Mouse (Mus musculus) lung, postnatal 0 days (tissue): Measurements from ENCODE around the gene Man2a1.

Experiments
- CTCF ChIP-seq: IDR thresholded peaks from 2 replicates; pipeline ENCODE4 v1.5.1; 2016; ENCODE audit warnings: antibody characterized with exemption, mild to moderate bottlenecking
- EP300 ChIP-seq: IDR thresholded peaks from 2 replicates; pipeline ENCODE4 v1.6.1; 2016; ENCODE audit warnings: antibody characterized with exemption, mild to moderate bottlenecking, control low read depth

DNA sequence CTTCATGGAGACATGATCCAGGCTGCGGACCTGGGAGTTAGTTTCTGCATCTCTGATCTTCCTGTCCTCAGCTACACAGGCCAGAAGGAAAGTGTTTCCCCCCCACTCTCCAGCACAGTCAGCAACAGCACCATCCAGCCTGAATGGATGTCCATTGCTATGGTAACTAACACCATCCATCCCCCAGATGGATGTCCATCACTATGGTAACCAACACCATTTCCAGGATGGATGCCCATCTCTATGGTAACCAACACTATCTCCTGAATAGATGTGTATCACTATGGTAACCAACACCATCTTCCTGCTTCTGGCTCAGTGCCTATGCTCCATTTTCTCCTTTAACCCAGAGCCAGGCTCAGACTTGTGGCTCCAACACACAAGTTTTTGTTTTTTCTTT, 169.7 kb downstream of the Man2a1 start:
- no peak for TF ChIP-seq EP300
- TF ChIP-seq CTCF = no peak
